Mouse (Mus musculus): ENCODE data around the gene Spo11.

Gene Spo11

DNA sequence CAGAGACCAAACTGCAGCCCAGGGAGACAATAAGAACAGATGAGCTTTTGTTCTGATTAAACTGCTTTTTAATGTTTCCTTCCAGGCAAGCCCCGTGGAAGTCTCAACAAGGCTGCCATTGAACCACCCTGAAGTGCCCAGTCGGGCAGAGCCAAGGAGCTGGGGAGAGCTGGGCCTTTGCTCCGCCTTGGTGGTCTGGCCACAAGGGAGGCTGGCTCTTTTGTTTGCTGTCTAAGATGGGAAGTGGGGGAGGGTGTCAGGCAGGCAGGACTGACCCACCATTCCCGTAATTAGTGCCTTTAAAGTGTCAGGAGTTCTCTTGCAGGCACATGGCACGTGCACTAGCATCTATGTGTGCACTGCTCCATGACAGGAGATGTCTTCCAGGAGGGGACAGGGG is 18.9 kb upstream of the Spo11 start:
- DNase-seq (ENCODE audit: low read depth, low spot score), result no peak

DNA sequence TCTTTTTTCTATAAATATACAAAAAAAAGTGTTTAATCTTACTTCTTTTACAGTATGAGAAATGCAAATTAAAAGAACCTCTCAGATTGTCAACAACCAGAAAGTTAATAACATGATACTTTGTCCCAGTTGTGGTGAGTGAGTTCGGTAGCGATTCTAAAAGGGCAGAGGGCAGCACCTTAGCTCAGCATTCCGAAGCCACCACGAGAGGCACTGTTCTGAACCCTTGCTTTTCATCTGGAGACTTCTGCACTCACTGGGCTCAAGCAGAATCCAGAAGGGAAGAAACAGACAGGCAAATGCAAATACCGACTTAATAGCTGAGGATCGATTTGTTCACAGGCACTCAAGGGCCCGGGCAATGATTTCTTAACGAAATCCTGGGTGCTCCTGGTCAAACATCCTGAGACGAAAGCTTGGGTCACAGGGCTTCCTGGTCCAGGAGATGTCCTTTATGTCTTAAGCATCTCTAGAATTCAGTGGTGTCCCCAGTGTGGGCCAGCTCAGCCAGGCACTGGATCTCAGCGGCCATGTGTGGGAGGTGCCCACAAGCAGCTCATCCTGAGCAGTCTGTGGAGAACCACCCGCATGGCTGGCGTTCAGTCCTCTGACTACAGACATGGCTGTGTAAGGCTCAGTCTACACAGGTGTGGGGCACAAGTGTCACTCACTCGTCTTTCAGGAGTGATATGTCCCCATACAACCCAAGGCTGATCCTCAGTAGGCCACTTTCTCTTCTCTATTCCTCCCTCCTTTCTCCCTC is 18.3 kb upstream of the Spo11 start:
- no peak for DNase-seq (ENCODE audit: low read depth, low spot score)

DNA sequence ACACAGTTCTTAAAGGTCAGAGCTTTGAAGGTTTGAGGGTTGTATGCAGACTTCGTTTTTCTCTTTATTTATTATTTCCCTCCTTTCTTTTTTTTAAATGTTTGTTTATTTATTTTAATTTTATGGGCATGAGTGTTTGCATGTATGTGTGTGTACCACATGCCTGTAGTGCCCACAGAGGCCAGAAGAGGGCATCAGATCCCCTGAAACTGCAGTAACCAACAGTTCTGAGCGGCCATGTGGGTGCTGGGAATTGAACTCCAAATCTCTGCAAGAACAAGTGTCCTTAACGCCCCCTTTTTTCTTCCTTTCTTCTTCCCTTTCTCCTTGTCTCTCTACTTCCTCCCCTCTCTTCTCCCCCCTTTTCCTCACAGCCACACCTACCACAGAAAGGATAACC is 17.1 kb upstream of the Spo11 start:
- DNase-seq (ENCODE audit: low read depth, low spot score), result no peak

DNA sequence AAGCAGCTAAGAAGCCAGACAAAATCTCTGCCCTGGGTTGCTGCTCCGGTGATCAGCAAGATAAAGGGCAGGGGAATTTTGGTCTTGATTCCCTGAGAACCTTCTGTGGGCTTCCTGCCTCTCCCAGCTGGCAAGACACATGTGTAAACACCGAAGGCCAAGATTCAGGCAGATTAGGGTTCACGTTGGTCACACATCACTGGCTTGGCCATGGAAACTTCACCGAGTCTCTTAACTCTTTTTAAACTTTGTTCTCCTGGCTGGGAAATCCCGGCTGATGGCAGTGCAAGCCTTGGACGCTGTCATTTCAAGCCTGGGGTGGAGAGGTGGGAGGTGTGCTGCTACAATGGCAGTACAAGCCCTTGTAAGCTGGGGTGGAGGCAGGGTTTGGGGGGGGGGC is 16.3 kb upstream of the Spo11 start:
- DNase-seq (ENCODE audit: low read depth, low spot score), result no peak

DNA sequence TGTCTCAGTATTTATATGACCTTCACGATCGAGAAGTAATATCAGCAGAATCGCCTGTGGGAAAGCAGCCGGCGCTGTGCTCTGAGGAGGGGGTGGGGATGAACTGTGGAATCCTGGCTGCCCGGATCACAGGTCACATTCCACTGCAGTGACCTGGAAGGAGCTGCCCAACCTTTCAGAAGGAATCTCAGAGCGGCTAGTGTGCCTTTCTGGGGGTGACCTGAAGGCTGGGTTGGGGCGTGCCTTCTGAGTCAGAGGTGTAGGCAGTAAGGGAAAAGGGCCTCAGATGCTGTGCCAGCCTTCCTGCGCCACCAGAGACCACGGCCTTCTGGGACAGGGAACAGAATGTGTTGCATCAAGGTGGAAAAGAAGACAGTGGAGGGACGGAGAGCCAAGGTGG is 12.3 kb upstream of the Spo11 start:
- no peak for DNase-seq (ENCODE audit: low read depth, low spot score)

DNA sequence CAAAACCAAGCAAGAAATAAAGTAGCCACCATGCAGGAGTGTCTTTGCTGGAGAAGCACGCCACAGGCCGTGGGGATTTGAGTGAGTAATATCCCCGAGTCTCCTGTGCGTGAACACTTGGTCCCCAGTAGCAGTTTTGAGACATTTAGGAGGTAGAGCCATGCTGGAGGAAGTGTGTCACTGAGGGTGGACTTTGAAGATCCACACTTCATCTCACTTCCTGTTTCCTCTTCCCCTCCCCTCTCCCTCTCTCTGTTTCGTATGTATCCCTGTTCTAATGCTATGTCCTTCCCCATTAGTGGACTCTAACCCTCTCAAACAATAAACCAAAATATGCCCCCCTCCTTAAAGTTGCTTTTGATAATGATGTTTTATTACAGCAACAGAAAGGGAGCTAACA is 11.0 kb upstream of the Spo11 start:
- no peak for DNase-seq (ENCODE audit: low read depth, low spot score)

DNA sequence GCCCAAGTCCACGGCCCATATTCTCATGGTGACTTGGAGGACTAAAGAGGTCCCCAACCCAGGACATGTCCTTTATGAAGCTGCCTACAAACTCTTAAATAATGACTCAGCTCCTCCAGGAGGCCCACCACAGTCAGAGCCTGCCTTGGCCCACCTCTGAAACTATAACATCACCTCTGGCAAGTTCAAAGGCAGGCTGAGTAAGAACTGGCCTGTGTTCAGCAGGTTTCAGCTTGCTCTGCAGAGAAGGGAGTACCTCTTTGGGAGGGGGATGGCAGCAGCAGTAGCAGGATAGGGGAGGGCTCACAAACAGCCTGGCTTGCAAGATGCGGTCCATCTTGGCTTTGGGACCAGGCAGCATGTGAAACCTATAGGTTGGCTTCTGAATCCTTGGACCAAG is 5.6 kb upstream of the Spo11 start:
- DNase-seq (ENCODE audit: low read depth, low spot score), result no peak

DNA sequence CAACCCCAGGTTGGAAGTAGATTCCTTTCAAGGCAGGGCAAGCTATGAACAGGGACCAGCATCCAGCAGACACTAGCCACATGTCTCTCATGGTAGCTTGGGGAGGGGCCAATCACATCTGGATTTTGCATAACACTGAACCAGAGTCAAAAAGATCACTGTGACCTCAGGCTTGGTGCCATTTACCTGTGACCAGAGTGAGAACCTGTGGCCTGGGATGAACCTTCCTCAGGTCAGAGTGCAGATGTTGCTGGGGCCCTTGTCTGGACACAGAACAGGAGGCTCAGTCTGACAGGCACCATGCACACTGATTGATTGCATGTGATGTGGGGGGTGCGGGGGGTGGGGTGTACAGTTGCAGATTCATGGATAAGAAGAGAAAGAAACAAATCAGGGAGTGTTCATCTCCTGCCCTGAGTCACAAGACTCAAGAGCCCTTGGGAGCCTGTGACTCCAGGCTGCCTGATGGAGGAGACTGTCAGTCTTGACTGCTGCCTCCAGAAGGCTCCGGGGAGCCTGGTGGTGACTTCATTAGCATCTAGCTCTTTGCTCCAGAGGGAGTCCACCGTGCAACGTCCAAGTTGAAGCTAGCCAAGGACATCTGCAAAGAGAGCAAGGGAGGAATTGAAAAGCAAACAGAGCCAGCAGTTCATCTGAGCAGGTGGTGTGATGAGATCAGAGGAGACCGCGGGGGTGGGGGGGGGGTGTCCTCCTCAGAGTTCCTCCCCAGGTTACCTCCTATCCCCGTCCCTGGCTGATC is 3.5 kb upstream of the Spo11 start:
- DNase-seq (ENCODE audit: low read depth, low spot score), result peak; percentile 36

DNA sequence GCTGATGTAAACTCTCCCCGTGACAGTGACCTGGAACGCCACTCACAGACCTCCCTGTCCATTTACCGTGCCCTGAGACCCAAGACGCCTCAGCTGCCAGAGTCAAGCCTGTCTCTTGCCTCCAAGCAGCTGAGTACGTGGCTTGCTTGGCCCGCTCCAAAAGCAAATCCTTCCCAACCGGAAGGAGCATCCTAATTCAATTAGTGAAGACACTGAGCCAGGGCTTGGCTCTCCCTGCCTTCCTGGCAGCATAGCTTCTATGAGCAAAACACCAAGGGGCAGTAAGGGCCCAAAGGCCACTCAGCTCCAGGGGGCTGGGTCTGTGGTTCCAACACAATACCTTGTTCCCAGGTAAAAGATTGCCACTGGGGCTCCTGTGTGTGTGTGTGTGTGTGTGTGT is 2.8 kb upstream of the Spo11 start:
- no peak for DNase-seq (ENCODE audit: low read depth, low spot score)

DNA sequence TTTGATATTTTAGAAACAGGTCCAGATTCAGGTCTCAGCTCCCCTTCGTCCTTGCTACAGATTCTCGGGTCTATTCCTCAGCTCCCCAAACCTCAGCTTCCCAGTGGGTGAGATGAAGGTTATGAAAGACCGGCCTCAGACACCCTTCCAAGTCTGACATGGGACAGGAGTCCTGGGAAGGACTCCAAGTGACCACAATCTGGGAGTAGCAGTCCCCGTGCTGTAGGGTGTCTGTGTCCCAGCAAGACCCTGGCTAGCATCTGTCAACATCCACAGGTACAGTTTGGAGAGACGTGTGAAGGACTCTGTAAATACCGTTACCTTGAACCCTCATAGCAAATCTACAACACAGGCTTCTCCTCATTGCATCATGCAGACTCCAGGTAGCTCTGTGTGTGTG is 2.3 kb upstream of the Spo11 start:
- DNase-seq (ENCODE audit: low read depth, low spot score), result no peak

DNA sequence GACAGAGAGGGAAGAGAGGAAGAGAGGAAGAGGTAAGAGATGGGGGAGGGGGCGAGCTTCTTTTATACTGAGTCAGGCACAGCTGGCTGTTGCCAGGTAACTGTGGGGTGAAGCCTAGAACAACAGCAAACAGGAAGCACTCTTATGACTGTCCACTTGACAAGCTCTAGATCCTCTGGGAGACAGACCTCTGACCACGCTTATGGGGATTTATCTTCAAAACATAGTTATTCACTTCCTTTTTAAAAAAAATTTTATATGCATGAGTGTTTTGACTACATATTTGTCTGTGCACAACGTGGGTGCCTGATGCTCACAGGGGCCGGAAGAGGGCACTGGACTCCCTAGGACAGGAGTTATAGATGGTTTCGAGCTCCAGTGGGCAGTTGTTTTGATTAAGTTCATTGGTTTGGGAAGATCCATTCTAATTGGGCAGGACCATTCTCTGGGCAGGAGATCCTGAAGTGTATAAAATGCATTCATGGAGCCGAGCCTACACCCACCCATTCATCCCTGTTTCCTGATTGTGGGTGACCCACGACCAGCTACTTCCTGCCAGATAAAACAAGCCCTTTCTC is 750 bp upstream of the Spo11 start:
- DNase-seq (ENCODE audit: low read depth, low spot score), result no peak

DNA sequence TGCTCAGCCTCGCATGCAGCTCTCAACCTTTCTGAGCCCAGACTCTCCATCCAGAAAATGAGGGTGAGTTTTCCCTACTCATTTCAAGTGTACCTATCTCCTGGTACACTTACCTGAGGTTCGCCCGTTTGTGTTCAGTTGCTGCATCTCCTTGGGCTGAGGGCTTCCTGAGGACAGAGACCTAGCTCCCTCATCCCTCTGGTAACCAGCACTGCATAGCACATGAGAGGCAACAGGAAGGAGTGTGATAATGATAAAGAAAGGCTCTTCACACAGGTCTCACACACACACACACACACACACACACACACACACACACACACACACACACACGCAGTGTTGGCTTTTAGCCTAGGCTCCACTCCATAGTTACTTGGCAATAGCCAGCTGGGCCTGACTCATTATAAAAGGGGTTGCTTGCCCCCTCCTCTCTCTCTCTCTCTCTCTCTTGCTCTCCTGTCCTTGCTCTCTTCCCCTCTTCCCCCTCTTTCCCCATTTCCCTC is 682 bp downstream of the Spo11 start:
- DNase-seq (ENCODE audit: low read depth, low spot score), result no peak

DNA sequence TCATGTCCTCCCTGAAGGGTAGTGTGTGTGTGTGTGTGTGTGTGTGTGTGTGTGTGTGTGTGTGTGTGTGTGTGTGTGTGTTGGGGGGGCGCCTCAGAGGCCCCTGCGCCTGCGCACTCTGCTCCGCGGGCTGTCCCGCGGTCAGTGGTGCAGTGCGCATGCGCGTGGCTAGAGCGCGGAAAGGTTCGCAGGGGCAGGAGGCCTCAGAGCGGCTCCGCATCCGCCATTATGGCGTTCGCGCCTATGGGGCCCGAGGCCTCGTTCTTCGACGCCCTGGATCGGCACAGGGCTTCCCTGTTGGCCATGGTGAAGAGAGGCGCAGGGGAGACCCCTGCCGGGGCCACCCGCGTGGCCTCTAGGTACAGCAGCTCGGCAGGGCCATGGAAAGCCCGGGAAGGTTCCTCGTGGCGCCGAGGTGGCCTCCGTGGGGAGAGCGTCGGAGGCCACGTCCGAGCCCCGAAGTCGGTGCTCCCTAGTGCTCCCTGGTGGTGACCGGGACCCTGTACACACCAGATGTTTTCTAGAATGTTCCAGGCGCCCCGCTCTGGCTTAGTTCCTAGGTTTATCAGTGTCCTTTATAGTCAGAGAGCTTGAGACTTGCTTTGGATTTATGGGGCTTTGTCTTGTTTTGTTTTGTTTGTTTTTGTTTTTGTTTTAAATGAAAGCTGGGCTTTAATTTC is 2.3 kb downstream of the Spo11 start:
- no peak for DNase-seq (ENCODE audit: low read depth, low spot score)

DNA sequence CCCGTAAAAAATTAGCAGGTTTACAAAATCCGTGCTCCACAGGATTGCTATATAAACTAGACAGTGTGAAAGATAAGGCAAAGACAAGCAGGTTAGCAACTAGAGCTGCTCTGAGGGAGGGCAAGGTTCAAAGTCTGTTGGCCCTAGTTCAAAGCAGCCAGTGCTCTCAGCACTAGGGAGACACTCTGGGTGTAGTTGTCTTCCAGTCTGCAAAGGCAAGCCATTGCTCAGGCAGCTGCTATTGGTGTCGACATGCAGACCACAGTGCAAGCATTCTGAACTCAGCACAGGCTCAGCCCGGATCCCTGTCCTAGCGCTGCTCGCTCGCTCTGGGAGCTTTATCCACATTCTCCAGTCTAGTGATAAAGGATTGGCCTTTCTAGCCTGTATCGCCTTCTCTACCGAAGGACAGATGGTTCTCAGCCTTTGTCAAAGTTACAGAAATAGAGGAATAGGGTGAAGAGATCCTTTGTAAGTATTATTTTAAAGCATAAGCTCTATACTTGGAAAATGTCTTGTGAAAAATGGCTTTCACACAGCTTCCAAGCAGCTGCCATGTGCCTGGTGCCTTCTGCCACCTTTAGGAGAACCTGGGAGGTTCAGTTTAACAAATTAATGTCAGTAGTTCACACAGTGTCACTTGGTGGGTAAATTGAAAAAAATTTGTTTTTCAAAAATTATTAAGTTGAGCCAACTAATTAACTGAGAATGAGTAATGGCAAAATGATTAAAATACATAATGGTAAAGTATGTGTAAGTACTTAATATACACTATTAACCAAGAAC is 5.5 kb downstream of the Spo11 start:
- DNase-seq (ENCODE audit: low read depth, low spot score), result peak; percentile 34

DNA sequence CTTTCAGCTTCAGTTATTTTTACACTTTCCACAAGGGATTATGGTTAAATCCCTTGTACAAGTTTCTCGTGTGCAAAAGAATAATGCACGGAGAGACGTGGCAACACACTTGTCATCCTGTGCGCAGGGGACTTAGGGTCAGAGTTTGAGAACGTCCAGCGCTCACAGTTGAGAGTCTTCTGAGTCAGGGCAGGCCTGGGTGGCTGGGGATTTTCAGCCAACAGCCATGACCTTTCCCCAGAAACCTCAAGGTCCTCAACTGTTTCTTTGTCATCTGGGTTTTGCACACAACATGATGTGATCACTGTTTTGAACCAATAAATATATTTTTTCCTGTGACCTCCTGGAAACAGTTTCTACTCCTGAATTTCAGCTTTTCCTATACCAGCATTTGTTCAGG is 12.7 kb downstream of the Spo11 start:
- no peak for DNase-seq (ENCODE audit: low read depth, low spot score)

DNA sequence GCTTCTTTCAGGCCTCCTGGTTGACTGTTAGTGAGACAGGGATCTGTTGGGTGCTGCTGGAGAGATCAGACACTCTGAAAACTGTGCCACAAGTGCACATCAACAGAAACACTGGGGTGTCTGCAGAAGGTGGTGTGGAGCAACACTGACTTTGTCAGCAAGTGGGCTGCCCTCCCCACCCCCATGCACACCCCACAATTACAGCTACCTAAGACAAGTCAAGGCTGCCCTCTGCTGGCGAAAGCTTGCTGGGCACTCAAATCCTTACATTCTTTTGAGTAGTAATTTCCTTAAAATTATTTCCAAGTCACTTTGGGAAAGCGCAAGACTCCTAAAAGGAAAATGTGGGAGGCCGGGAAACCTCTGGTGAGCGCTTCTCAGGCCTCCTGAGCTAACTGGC is 18.7 kb downstream of the Spo11 start:
- DNase-seq (ENCODE audit: low read depth, low spot score), result peak; percentile 86

DNA sequence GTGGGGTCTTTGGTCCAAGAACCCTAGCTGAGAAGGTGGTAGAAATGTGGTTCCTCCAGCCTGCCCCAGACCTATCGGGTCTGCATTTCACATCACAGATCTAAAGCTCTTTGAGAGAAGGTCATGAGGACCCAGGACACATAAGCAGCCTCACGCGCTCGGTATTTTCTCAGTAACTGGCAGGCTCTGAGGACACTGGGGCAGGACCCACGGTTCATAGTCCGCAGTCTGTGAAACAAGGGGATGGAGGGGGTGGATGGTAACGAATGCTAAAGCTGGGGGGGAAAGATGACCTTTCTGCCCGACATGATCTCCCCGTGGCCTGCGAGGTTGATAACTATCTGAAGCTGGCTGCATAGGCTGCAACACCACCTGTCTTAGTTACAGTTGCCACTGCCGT is 20.2 kb downstream of the Spo11 start:
- DNase-seq (ENCODE audit: low read depth, low spot score), result no peak

DNA sequence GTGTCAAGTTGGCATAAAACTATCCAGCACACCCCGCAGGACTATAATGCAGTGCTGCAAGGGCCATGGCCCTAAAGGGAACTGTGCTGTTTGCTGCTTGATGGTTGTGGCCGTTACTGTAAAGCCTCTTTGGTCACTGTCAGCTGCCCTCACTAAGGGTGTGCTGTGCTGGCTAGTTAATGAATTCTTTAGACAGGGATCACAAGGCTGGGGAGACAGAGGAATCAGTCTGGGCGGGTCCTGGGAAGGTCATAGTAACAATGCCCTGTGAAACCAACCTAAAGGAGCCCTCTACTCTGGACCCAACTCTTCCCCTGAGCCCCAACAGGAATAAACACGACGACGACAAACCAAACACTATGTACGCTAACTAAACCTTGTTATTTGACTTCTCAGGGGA is 21.0 kb downstream of the Spo11 start:
- no peak for DNase-seq (ENCODE audit: low read depth, low spot score)

DNA sequence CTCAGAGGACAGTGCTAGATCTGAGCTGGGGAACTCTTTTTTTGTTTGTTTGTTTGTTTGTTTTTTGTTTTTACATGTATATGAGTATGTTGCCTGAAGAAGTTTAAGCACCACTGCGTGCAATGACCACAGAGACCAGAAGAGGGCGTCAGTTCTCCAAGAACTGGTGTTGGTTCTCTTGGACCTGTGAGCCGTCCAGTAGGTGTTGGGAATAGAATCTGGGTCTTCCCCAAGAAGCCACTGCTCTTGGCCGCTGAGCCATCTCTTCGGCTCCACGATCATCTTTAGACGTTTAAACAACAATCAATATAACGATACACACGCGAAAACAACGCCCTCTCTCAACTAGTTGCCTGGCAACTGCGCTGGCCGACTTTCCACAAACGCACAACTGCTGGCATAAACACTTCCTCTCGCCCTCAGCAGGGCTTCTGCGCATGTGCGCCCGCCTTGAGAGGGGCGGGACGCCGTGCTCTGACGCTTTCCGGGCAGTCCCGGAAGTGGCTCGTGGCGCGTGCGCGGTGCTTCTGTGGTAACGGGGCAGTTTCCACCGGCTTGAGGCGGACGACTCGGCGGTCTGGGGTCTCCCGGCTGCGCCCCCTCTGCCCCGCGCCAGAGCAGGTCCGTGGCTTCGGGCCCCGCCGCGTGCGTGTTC is 22.3 kb downstream of the Spo11 start, which contains the start of gene Rae1:
Gene Rae1 (plus strand): TSS at position 488 of the 655 bp plus-strand sequence.
- DNase-seq (ENCODE audit: low read depth, low spot score), result peak; percentile 98

DNA sequence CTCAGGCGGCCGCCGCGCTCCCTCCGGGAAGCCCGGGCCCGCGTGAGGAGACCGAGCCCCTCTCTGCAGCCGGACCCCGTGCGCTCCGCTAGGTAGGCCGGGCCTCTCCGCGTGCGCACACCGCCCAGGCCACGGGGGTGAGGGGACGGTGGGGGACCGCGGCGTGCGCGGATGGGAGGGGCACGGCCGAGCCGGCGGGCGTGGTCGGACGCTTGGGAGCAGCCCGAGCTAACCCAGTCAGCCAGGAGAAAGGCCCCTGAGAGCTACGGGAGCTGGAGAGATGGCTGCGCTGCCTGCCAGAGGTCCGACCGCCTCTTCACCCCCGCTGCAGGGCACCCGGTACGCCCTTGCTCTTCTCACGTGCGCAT is 22.8 kb downstream of the Spo11 start:
- DNase-seq (ENCODE audit: low read depth, low spot score), result peak; percentile 60

DNA sequence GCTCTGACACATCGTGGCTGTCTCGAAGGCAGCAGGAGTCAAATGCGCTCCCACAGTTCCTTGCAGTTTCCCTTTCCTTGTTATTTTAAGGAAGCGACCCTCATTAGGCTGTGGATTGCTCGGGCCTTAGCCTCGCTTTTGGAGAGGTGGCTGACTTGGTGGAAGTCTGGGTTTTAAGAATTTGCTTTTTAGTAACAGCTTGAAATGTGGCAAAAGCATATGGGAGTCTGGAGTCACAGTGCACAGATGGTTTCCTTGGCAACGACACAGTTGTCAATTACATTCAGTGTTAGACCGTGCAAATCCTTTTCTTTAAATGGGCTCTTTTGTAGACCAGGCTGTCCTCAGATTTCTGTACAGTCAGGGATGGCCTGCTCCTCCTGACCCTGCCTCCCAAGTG is 23.4 kb downstream of the Spo11 start:
- peak; percentile 74 for DNase-seq (ENCODE audit: low read depth, low spot score)
